Mouse (Mus musculus): ENCODE measurements around the gene Rasal2. TPM values are rescaled to one million over a fixed set of nuclear protein-coding genes. Genes with fewer than 3 reads are reported as not detected.
"Not testable (repeated sequence)": the region's sequence is repeated elsewhere in the genome, so short reads cannot be mapped to it uniquely, and the experiment has no call there.

The Rasal2 gene
- total and polyA plus RNA-seq, 3 experiments, result 1.5 to 3.2 TPM; not detected in 1

DNA sequence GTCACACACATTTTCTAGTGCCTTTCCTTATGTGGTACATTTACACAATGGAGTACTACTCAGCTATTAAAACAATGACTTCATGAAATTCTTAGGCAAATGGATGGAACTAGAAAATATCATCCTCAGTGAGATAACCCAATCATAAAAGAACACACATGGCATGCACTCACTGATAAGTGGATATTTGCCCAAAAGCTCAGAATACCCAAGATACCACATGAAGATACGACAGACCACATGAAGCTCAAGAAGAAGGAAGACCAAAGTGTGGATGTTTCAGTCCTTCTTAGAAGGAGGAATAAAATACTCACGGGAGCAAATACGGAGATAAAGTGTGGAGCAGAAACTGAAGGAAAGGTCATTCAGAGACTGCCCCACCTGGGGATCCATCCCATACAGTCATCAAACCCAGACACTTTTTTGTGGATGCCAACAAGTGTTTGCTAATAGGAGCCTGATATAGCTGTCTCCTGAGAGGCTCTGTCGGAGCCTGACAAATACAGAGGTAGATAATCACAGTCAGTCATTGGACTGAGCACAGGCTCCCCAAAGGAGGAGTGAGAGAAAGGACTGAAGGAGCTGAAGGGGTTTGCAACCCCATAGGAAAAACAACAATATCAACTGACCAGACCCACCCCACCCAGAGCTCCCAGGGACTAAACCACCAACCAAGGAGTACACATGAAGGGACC lies 175.6 kb downstream of the Rasal2 start:
- TF ChIP-seq GATA1 (IDR thresholded peaks at IDR 0.05; ENCODE audit: low read depth, low read length) (peak; percentile 52; the same call in 1 of the 2 replicates), EP300 (IDR thresholded peaks at IDR 0.05; ENCODE audit: low read depth in 1 of 2, low read length in 2 of 2) (peak; percentile 34 to 51; a peak in 2 of 4 replicates), TCF12 (IDR thresholded peaks at IDR 0.05; ENCODE audit: low read depth, low read length) (peak; percentile 46; the same call in 1 of the 2 replicates)

DNA sequence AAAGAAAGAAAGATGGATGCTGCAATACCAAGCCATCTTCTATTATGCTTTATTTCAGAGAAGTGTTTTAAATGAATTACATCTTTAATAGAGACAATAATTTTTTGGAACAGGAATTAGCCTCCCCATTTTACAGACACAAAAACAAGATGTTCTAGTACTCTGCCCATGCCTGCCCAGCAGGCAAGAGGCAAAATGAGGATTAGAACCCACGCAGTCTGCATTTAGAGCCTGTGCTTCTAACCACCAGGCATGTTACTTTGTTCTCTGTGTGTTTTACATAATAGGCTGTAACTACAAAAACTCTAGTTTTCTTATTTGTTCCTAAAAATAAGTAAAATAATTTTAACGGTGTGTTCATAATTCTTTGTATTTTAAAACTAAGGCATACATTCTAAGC lies 178.9 kb downstream of the Rasal2 start:
- DNase-seq (ENCODE audit: low read depth, low spot score), result no peak
- TF ChIP-seq MXI1 (IDR thresholded peaks at IDR 0.05; ENCODE audit: low read depth, low read length) (no peak), BHLHE40 (IDR thresholded peaks at IDR 0.05; ENCODE audit: borderline replicate concordance, low read depth, low read length) (no peak), CTCF (IDR thresholded peaks at IDR 0.05 in 2 of 3, conservative IDR thresholded peaks at IDR 0.05 in 1 of 3; ENCODE audit: control insufficient read depth in 1 of 3, insufficient read depth in 1 of 3, low read depth in 2 of 3, low read length in 3 of 3, poor library complexity in 1 of 3, severe bottlenecking in 1 of 3) (no peak), TAL1 (IDR thresholded peaks at IDR 0.05; ENCODE audit: low read length) (no peak), ZC3H11A (IDR thresholded peaks at IDR 0.05; ENCODE audit: low read depth, low read length) (no peak), POLR2A (IDR thresholded peaks at IDR 0.05; ENCODE audit: control insufficient read depth in 1 of 2, insufficient read depth in 1 of 2, low read depth in 1 of 2, low read length in 2 of 2, poor library complexity in 1 of 2) (no peak), ELF1 (IDR thresholded peaks at IDR 0.05; ENCODE audit: low read depth, low read length) (no peak), RAD21 (IDR thresholded peaks at IDR 0.05; ENCODE audit: low read depth, low read length) (no peak)
- no peaks in the 10 kb centered on the region for H3K9me3 ChIP-seq (replicated peaks; ENCODE audit: insufficient read depth, low read length)
- no peak overlapping the region for H3K4me3 ChIP-seq (ENCODE audit: control insufficient read depth in 1 of 2, insufficient read depth in 1 of 2, low read depth in 2 of 2, low read length in 2 of 2)
- peaks cover 0 to 3% of the 10 kb centered on the region in 2 experiments; a peak in 2 of 4 replicates for H3K4me1 ChIP-seq (ENCODE audit: control insufficient read depth in 1 of 2, insufficient read depth in 2 of 2, low read length in 2 of 2)
- no peaks in the 10 kb centered on the region for H3K79me2 ChIP-seq (ENCODE audit: control insufficient read depth, insufficient read depth, low read length, poor library complexity)
- no peak overlapping the region for H3K9ac ChIP-seq (ENCODE audit: control insufficient read depth, low read depth, low read length, poor library complexity, severe bottlenecking)
- peaks cover 0 to 2% of the 10 kb centered on the region in 2 experiments; a peak in 1 of 4 replicates for H3K36me3 ChIP-seq (ENCODE audit: control insufficient read depth in 1 of 2, insufficient read depth in 2 of 2, low read length in 2 of 2)
- no peak overlapping the region for H3K27ac ChIP-seq (ENCODE audit: control insufficient read depth, low read depth, low read length)
- no peaks in the 10 kb centered on the region for H3K27me3 ChIP-seq (ENCODE audit: control insufficient read depth in 1 of 2, insufficient read depth in 2 of 2, low read length in 2 of 2)

More for the DNA sequence above, 175.6 kb downstream of the Rasal2 start:
- not testable (repeated sequence) for H3K9me3 ChIP-seq (replicated peaks; ENCODE audit: insufficient read depth, low read length); H3K4me1 ChIP-seq (ENCODE audit: control insufficient read depth in 1 of 2, insufficient read depth in 2 of 2, low read length in 2 of 2); H3K27ac ChIP-seq (ENCODE audit: control insufficient read depth, low read depth, low read length); H3K36me3 ChIP-seq (ENCODE audit: control insufficient read depth in 1 of 2, insufficient read depth in 2 of 2, low read length in 2 of 2); H3K4me3 ChIP-seq (ENCODE audit: control insufficient read depth in 1 of 2, insufficient read depth in 1 of 2, low read depth in 2 of 2, low read length in 2 of 2); DNase-seq (ENCODE audit: low read depth, low spot score); H3K79me2 ChIP-seq (ENCODE audit: control insufficient read depth, insufficient read depth, low read length, poor library complexity); H3K27me3 ChIP-seq (ENCODE audit: control insufficient read depth in 1 of 2, insufficient read depth in 2 of 2, low read length in 2 of 2); H3K9ac ChIP-seq (ENCODE audit: control insufficient read depth, low read depth, low read length, poor library complexity, severe bottlenecking)

DNA sequence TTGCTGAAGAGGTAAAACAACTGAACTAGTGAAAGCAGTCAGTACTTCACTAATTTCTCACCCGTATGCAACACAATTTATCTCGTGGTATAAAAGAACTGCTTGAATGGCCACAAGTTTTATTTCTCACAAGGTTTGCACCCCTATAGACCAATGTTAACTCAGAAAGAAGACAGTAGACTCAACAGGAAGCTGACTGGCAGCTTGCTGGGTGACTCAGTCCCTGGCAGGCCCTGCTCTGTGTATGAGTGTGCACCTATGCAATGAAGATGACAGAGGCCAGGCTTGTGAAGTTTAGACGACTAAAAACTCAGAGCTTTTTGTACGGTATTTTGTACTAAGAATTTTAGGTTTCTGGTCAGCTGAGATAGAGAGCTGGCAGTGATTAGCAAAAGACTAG lies 180.0 kb downstream of the Rasal2 start:
- peaks cover 0 to 2% of the 10 kb centered on the region in 2 experiments; a peak in 1 of 4 replicates for H3K36me3 ChIP-seq (ENCODE audit: control insufficient read depth in 1 of 2, insufficient read depth in 2 of 2, low read length in 2 of 2)
- TF ChIP-seq ZC3H11A (IDR thresholded peaks at IDR 0.05; ENCODE audit: low read depth, low read length) (no peak), RAD21 (IDR thresholded peaks at IDR 0.05; ENCODE audit: low read depth, low read length) (no peak), POLR2AphosphoS2 (IDR thresholded peaks at IDR 0.05; ENCODE audit: low read length) (no peak), MEF2A (IDR thresholded peaks at IDR 0.05; ENCODE audit: extremely low read depth, insufficient replicate concordance, low read depth, low read length, poor library complexity, severe bottlenecking) (no peak), CTCF (IDR thresholded peaks at IDR 0.05 in 2 of 3, conservative IDR thresholded peaks at IDR 0.05 in 1 of 3; ENCODE audit: control insufficient read depth in 1 of 3, insufficient read depth in 1 of 3, low read depth in 2 of 3, low read length in 3 of 3, poor library complexity in 1 of 3, severe bottlenecking in 1 of 3) (no peak), GATA1 (IDR thresholded peaks at IDR 0.05; ENCODE audit: low read depth, low read length) (no peak), BHLHE40 (IDR thresholded peaks at IDR 0.05; ENCODE audit: borderline replicate concordance, low read depth, low read length) (no peak), EP300 (IDR thresholded peaks at IDR 0.05; ENCODE audit: low read depth in 1 of 2, low read length in 2 of 2) (no peak), USF1 (IDR thresholded peaks at IDR 0.05; ENCODE audit: low read depth, low read length) (no peak), POLR2A (IDR thresholded peaks at IDR 0.05; ENCODE audit: control insufficient read depth in 1 of 2, insufficient read depth in 1 of 2, low read depth in 1 of 2, low read length in 2 of 2, poor library complexity in 1 of 2) (no peak), ZNF384 (IDR thresholded peaks at IDR 0.05; ENCODE audit: low read depth, low read length) (no peak), SMC3 (IDR thresholded peaks at IDR 0.05; ENCODE audit: low read depth, low read length) (no peak)
- no peaks in the 10 kb centered on the region for H3K9me3 ChIP-seq (replicated peaks; ENCODE audit: insufficient read depth, low read length)
- no peak overlapping the region for H3K4me3 ChIP-seq (ENCODE audit: control insufficient read depth in 1 of 2, insufficient read depth in 1 of 2, low read depth in 2 of 2, low read length in 2 of 2)
- DNase-seq (ENCODE audit: low read depth, low spot score), result peak; percentile 44
- no peaks in the 10 kb centered on the region for H3K79me2 ChIP-seq (ENCODE audit: control insufficient read depth, insufficient read depth, low read length, poor library complexity)
- no peaks in the 10 kb centered on the region for H3K27me3 ChIP-seq (ENCODE audit: control insufficient read depth in 1 of 2, insufficient read depth in 2 of 2, low read length in 2 of 2)
- H3K4me1 ChIP-seq (ENCODE audit: control insufficient read depth in 1 of 2, insufficient read depth in 2 of 2, low read length in 2 of 2), result peaks cover 0 to 3% of the 10 kb centered on the region in 2 experiments; a peak in 2 of 4 replicates
- no peak overlapping the region for H3K9ac ChIP-seq (ENCODE audit: control insufficient read depth, low read depth, low read length, poor library complexity, severe bottlenecking)
- no peak overlapping the region for H3K27ac ChIP-seq (ENCODE audit: control insufficient read depth, low read depth, low read length)

Data from MEL (cell line).